Mouse (Mus musculus) heart, embryonic 13.5 days (tissue): ENCODE measurements at regions not wholly inside any gene's neighbourhood (a gene's known extent, or its start where the extent isn't known, plus 50 kb on each side); places are given as distances from the start of the nearest gene placed in this dataset.

Experiments used
- ATAC-seq: fragments of 200-750 bp; cut with Nextera tagmentation; 2 replicates; pipeline ENCODE4 v1.8.0; 2017; ENCODE audit warnings: moderate TSS enrichment; ENCODE audit not compliant: insufficient number of reproducible peaks, low FRiP score, low TSS enrichment; ENCODE audit errors: extremely low read depth
- H3K27ac ChIP-seq: fragments of 300-500 bp; sonication (generic); replicated peaks from 2 replicates; pipeline ENCODE4 v1.5.1; 2015; ENCODE audit warnings: moderate library complexity, mild to moderate bottlenecking, inconsistent platforms
- H3K27me3 ChIP-seq: fragments of 300-500 bp; sonication (generic); replicated peaks from 2 replicates; pipeline ENCODE4 v1.6.1; 2015; ENCODE audit warnings: mild to moderate bottlenecking, inconsistent platforms
- H3K36me3 ChIP-seq: fragments of 300-500 bp; sonication (generic); 2 replicates; pipeline ENCODE4 v1.6.1; 2015; ENCODE audit warnings: mild to moderate bottlenecking, inconsistent platforms
- H3K4me1 ChIP-seq: fragments of 300-500 bp; sonication (generic); 2 replicates; pipeline ENCODE4 v1.6.1; 2015; ENCODE audit warnings: inconsistent platforms
- H3K4me2 ChIP-seq: fragments of 300-500 bp; sonication (generic); 2 replicates; pipeline ENCODE4 v1.6.1; 2015; ENCODE audit warnings: inconsistent platforms, mild to moderate bottlenecking, moderate library complexity
- H3K4me3 ChIP-seq: fragments of 300-500 bp; sonication (generic); 2 replicates; pipeline ENCODE4 v1.5.1; 2015; ENCODE audit warnings: moderate library complexity, mild to moderate bottlenecking, inconsistent platforms
- H3K9ac ChIP-seq: fragments of 300-500 bp; sonication (generic); 2 replicates; pipeline ENCODE4 v1.6.1; 2015; ENCODE audit warnings: inconsistent platforms, mild to moderate bottlenecking, moderate library complexity
- H3K9me3 ChIP-seq: fragments of 300-500 bp; sonication (generic); 2 replicates; pipeline ENCODE4 v1.6.1; 2016; ENCODE audit warnings: inconsistent platforms
- WGBS: fragments of 180-500 bp; shearing (Covaris S2); methylation state at CpG from one replicate; pipeline ENCODE4 v1.1.7; 2015; ENCODE audit warnings: mixed read lengths; 5-methylcytosine and 5-hydroxymethylcytosine counted together

DNA sequence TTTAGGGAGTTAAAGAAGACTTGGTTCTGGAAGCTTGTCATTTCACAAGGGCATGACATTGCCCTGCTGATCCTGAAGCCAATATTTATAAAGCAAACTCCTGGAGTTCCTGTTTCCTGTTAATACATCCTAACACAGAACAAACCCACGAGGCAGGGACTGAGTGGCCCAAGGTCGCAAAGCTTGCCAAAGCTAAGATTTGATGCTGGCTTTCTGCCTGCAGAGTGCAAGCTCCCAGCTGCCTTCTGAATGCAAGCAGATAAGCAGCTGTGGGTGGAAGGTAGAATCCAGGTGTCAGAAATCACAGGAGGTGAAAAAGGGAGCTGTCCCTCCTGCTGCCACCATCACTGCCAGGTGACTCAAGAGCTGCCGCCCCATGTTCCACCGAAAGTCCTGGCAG lies 99.6 kb upstream of the Kirrel3 start:
- no peak overlapping the region for H3K4me2 ChIP-seq
- H3K27ac ChIP-seq: no peak overlapping the region
- H3K4me1 ChIP-seq: peaks cover 4% of the 10 kb centered on the region; the same call in 1 of the 2 replicates
- H3K27me3 ChIP-seq: no peaks in the 10 kb centered on the region
- no peak overlapping the region for H3K9ac ChIP-seq
- no peaks in the 10 kb centered on the region for H3K36me3 ChIP-seq
- H3K9me3 ChIP-seq: no peaks in the 10 kb centered on the region
- ATAC-seq: no peak
- H3K4me3 ChIP-seq: no peak overlapping the region
- 39% methylated on average over 4 of the region's 4 CpGs for WGBS

DNA sequence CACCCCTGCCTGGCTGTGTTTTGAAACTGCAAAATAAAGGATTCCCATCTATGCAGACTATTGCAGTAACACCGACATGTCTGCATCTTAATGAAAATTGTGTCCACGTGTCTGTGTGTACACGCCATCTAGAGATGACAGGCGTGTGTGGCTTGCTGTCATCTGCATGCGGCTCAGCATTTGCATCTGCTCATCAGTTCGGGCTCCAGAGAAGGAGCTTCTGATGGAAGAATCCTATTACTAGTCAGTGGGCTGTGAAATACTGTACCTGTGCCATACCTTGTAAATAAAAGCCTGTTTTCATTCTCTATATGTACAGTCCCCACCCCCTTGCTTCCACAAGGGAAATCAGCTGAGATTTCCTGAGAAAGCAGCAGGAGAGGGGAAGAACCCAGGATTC lies 92.7 kb upstream of the Kirrel3 start:
- no peaks in the 10 kb centered on the region for H3K36me3 ChIP-seq
- ATAC-seq: no peak
- H3K4me1 ChIP-seq: peaks cover 15% of the 10 kb centered on the region
- no peak overlapping the region for H3K4me3 ChIP-seq
- 44% methylated on average over 6 of the region's 6 CpGs for WGBS
- H3K27me3 ChIP-seq: no peaks in the 10 kb centered on the region
- H3K9ac ChIP-seq: no peak overlapping the region
- no peak overlapping the region for H3K27ac ChIP-seq
- H3K4me2 ChIP-seq: no peak overlapping the region
- no peaks in the 10 kb centered on the region for H3K9me3 ChIP-seq

DNA sequence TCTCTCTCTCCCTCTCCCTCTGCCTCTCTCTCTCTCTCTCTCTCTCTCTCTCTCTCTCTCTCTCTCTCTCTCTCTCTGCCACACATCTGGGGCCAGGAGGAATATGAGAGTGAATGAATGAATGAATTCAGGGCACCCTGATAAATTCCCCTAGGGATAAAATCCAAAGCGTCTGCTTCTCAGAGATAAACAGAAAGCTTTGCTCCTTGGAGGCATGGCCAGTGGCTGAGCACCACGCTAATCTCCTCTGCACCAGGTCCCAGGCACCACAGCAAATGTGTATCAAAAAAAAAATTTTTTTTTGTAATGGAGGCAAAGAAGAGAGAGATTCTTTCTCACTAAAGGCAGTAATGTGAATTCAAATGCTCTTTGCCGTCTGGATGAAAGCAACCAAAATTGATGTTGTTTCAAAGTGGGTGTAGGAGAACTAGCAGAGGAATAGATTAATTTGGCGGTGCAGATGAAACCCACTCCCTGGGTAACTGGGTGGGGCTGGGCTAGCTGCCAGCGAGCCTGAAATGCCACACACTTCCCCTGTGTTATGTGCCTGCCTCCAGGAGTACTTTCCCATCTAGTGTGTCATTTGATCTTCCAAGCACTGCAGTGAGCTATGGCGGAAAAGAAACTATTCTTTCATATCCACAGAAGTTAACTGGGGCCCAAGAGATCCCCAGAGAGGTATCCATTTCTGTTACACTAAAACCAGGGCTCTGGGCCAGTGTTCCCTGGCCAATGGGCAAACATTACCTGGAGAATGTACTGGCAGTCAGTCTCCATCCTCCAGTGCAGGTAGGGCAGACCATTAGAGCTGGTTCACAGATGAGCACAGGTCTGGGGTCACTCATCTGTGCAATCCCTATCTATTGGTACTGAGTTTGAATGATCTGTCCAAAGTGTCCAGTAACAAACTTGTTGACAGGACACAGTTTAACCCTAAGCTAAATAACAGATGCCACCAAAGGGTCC lies 89.6 kb upstream of the Kirrel3 start:
- 0 out of 2 replicates have a peak, but pooled peaks cover 7% of the 10 kb centered on the region for H3K27me3 ChIP-seq
- H3K4me1 ChIP-seq: peaks cover 19% of the 10 kb centered on the region
- no peaks in the 10 kb centered on the region for H3K36me3 ChIP-seq
- no peak overlapping the region for H3K27ac ChIP-seq
- WGBS: 21% methylated on average over 6 of the region's 6 CpGs
- H3K9ac ChIP-seq: no peak overlapping the region
- H3K9me3 ChIP-seq: no peaks in the 10 kb centered on the region
- no peak overlapping the region for H3K4me3 ChIP-seq
- no peak for ATAC-seq
- H3K4me2 ChIP-seq: peak overlapping the region; percentile 28

- no peak overlapping the region for H3K9ac ChIP-seq
- H3K4me2 ChIP-seq: no peak overlapping the region
- no peaks in the 10 kb centered on the region for H3K36me3 ChIP-seq
- no peak overlapping the region for H3K27ac ChIP-seq
- no peaks in the 10 kb centered on the region for H3K27me3 ChIP-seq
- H3K4me1 ChIP-seq: no peaks in the 10 kb centered on the region
- no peak for ATAC-seq
- WGBS: 72% methylated on average over 4 of the region's 4 CpGs
- H3K9me3 ChIP-seq: no peaks in the 10 kb centered on the region
- no peak overlapping the region for H3K4me3 ChIP-seq
Observed at GRCm38 (mm10) chr9:34411699-34412098, 74.0 kb upstream of the Kirrel3 start.

DNA sequence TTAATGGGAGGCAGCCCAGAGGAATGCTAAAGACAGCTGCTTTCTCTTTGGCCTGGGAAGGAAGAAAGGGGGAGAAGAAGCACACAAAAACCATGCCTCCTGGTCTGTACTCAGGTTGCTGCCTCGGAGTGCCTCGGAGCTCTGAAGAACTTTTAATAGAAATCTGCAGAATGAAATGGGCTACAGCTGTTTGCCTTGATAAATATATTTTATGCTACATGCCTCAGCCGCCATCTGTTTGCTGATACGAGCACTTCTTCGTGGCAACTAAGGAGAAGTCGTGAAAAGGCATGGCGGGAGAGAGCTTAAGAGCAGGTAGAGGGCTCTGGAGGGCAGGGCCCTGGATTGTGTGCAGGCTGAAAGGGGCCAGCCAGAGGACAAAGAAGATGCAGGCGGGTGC lies 69.5 kb upstream of the Kirrel3 start:
- WGBS: 79% methylated on average over 8 of the region's 8 CpGs
- Histone ChIP-seq H3K4me1 (no peaks in the 10 kb centered on the region), H3K4me3 (no peak overlapping the region), H3K9me3 (no peaks in the 10 kb centered on the region), H3K4me2 (no peak overlapping the region), H3K27ac (no peak overlapping the region), H3K27me3 (no peaks in the 10 kb centered on the region), H3K36me3 (no peaks in the 10 kb centered on the region), H3K9ac (no peak overlapping the region)
- no peak for ATAC-seq

DNA sequence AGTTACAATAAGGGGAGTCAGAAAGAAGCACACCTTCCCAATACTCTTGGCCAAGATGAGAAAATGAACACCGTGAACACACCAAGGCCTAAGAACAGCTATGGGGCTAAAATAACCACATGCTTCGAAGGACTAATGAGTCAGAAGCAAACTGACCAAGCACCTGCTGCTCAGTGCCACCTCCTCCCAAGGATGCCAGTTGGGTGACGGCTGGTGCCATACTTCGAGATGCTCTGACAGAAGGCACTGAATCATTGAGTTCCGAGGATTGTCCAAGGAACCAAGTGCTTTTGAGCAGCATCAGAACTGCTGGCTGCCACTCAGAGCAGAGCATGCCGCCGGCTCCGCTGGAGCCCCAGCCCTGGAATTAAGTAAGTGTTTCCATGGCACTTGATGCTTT lies 67.6 kb upstream of the Kirrel3 start:
- no peak for ATAC-seq
- H3K4me2 ChIP-seq: no peak overlapping the region
- WGBS: 83% methylated on average over 8 of the region's 8 CpGs
- H3K36me3 ChIP-seq: no peaks in the 10 kb centered on the region
- H3K27ac ChIP-seq: no peak overlapping the region
- H3K4me1 ChIP-seq: no peaks in the 10 kb centered on the region
- H3K27me3 ChIP-seq: no peaks in the 10 kb centered on the region
- H3K9me3 ChIP-seq: no peaks in the 10 kb centered on the region
- H3K4me3 ChIP-seq: no peak overlapping the region
- H3K9ac ChIP-seq: no peak overlapping the region

- Histone ChIP-seq H3K4me1 (peaks cover 5% of the 10 kb centered on the region; the same call in 1 of the 2 replicates), H3K27me3 (no peaks in the 10 kb centered on the region), H3K36me3 (no peaks in the 10 kb centered on the region), H3K4me3 (no peak overlapping the region), H3K4me2 (no peak overlapping the region), H3K9me3 (no peaks in the 10 kb centered on the region), H3K27ac (no peak overlapping the region), H3K9ac (no peak overlapping the region)
- ATAC-seq: no peak
Observed at GRCm38 (mm10) chr9:34421956-34422355, 63.7 kb upstream of the Kirrel3 start.

DNA sequence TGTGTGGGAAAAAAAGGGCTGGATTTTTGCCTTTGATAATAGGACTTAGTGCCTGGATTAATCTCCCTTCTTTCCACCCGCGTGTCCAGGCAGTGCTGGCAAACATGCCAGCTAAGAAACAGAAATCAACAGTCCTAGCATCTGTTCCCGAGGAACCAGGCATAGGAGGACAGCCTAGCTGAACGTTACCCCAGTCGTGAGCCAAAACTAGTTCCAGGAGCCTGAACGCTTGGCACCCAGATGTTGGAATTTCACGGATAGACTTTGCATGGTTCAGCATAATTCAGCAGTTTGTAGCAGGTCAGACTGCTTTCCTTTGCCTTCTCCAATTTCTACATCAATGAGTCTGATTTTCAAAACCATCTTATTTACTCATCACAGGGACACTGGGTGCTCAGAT lies 62.6 kb upstream of the Kirrel3 start:
- H3K4me3 ChIP-seq: no peak overlapping the region
- no peaks in the 10 kb centered on the region for H3K27me3 ChIP-seq
- no peak overlapping the region for H3K27ac ChIP-seq
- H3K9me3 ChIP-seq: no peaks in the 10 kb centered on the region
- peaks cover 5% of the 10 kb centered on the region; the same call in 1 of the 2 replicates for H3K4me1 ChIP-seq
- no peaks in the 10 kb centered on the region for H3K36me3 ChIP-seq
- no peak overlapping the region for H3K4me2 ChIP-seq
- ATAC-seq: no peak
- 72% methylated on average over 7 of the region's 7 CpGs for WGBS
- no peak overlapping the region for H3K9ac ChIP-seq

DNA sequence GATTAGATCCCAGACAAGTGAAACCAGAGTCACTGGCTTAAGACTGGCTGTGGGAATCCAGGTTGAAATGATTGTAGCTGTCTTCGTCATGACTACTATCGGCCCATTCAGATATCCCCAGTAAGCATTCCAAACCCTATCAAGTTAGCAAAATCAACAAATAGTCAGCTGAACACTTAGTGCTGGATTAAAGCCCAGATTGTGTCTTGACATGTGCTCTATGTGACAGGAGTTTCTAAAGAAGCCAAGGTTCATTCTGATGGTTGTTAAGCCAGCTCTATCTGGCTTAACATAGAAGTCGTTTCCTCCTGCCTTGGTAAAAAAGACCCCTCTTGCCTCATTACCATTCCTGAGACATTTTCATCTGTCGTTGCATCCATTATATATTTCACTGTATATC lies 59.1 kb upstream of the Kirrel3 start:
- H3K36me3 ChIP-seq: no peaks in the 10 kb centered on the region
- H3K27ac ChIP-seq: no peak overlapping the region
- 37% methylated on average over 4 of the region's 4 CpGs for WGBS
- 0 out of 2 replicates have a peak, but pooled peaks cover 4% of the 10 kb centered on the region for H3K9me3 ChIP-seq
- ATAC-seq: no peak
- no peaks in the 10 kb centered on the region for H3K27me3 ChIP-seq
- peaks cover 5% of the 10 kb centered on the region; the same call in 1 of the 2 replicates for H3K4me1 ChIP-seq
- no peak overlapping the region for H3K4me3 ChIP-seq
- no peak overlapping the region for H3K4me2 ChIP-seq
- no peak overlapping the region for H3K9ac ChIP-seq

DNA sequence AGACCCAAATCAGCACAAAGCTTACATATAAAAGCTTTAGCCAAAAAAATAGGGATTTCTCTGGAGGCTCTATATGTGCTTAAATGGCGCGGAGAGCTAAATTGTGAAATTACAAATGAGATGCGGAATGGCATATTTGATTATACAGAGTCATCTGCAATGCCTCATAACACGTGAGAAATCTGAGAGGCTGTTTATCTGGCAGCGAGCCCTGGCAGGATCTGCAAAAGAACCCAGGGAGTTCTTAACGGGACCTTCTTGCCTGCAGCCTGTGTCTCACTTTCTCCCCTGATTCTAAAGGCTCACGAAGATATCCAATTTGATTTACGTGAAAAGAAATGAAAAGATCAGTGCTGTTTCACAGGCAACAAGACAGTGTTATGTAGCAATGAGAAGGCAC lies 58.0 kb upstream of the Kirrel3 start:
- Histone ChIP-seq H3K27me3 (no peaks in the 10 kb centered on the region), H3K36me3 (no peaks in the 10 kb centered on the region), H3K27ac (no peak overlapping the region), H3K4me1 (peaks cover 5% of the 10 kb centered on the region; the same call in 1 of the 2 replicates), H3K4me3 (no peak overlapping the region), H3K9ac (no peak overlapping the region), H3K4me2 (no peak overlapping the region), H3K9me3 (0 out of 2 replicates have a peak, but pooled peaks cover 4% of the 10 kb centered on the region)
- no peak for ATAC-seq
- WGBS: 68% methylated on average over 8 of the region's 8 CpGs
